Mouse (Mus musculus) lung, adult 2 months (tissue): ENCODE data around the gene Cacna2d4. TPM values are rescaled to one million over a fixed set of nuclear protein-coding genes. Genes with fewer than 3 reads are reported as not detected.

Experiments
- DNase-seq: peaks from one replicate; pipeline ENCODE4 v3.0.0; 2022
- H3K4me1 ChIP-seq: fragments of 200-500 bp; 2 replicates; pipeline ENCODE4 v1.6.1; 2011; ENCODE audit warnings: low read length; ENCODE audit not compliant: control insufficient read depth, insufficient read depth
- H3K4me3 ChIP-seq: fragments of 200-500 bp; replicated peaks from 2 replicates; pipeline ENCODE3; 2011; ENCODE audit warnings: low read depth, mild to moderate bottlenecking, control low read depth, low read length; ENCODE audit errors: extremely low read depth
- CTCF ChIP-seq: fragments of 200-500 bp; IDR thresholded peaks from 2 replicates; pipeline ENCODE4 v1.5.1; 2011; ENCODE audit warnings: mild to moderate bottlenecking, low read length, control low read depth; ENCODE audit not compliant: insufficient read depth
- POLR2A ChIP-seq: fragments of 200-500 bp; IDR thresholded peaks from 2 replicates; pipeline ENCODE4 v1.6.1; 2011; ENCODE audit warnings: low read depth, mild to moderate bottlenecking, control low read depth, low read length, borderline replicate concordance; ENCODE audit errors: extremely low read depth
- whole genome bisulfite sequencing: fragments of 180-500 bp; shearing (Covaris S2); methylation state at CpG from one replicate; pipeline ENCODE4 v1.1.7; 2018; 5-methylcytosine and 5-hydroxymethylcytosine counted together
- polyA plus RNA-seq: library from polyadenylated mRNA; depleted of rRNA; stranded (reverse); fragments of >200 nt; gene quantifications from 2 replicates; pipeline ENCODE4 v1.2.3, GENCODE M21; 2012

Gene Cacna2d4
- polyA plus RNA-seq, 1 experiment, result 4.0 TPM

DNA sequence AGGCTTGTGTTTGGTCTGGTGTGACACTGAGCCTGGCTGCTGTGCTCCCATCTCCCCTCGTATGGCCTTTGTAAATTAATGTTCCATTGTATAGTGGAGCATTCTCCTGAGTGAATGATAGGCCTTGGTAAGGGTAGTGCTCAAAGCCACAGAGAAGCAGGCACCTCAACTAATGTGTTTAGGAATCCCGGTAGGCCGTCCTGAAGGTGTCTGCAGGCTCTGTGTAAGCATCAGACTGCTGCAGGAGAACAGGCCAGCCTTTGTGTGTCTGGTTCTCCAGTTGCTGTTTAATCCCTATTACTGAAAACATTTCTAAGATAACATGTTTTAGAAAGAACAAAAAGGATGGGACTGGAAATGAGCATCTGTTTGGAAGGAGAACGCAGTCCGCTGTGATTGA, 17.7 kb upstream of the Cacna2d4 start:
- no peak for DNase-seq
- TF ChIP-seq POLR2A, result no peak
- TF ChIP-seq CTCF, result no peak
- WGBS, result 92% methylated on average over 5 of the region's 5 CpGs
- no peak overlapping the region for H3K4me3 ChIP-seq
- no peaks in the 10 kb centered on the region for H3K4me1 ChIP-seq

DNA sequence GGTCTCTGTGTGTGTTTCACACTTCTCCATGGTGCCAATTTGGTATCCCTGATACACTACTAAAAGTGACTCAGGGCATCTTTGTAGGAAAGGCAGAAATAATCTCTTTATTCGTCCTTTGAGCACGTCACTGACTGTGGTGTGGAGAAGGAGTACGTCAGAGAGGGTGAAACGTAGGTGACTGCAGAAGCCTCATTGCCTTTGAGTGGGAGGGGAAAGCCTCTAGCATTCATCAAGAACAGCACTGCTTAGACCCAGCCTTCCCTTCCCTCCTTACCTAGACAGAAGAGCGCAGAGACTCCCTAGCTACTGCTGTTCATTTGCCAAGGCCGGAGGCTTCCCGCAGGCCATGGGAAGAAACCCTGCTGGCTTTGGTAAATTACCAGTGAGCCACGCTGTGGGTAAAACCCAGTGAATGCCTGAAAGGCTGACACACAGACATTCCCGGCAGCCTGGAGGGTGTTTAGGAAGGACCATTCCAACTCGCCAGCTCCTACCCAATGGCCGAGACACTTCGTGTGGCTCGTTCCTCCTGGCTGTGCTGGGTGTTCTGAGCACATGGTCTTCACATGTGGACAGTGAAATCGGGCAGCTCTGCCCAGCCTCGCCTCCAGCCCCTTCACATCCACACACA, 17.0 kb upstream of the Cacna2d4 start:
- TF ChIP-seq POLR2A (no peak), CTCF (no peak)
- 82% methylated on average over 15 of the region's 15 CpGs for WGBS
- Histone ChIP-seq H3K4me1 (no peaks in the 10 kb centered on the region), H3K4me3 (no peak overlapping the region)
- no peak for DNase-seq

DNA sequence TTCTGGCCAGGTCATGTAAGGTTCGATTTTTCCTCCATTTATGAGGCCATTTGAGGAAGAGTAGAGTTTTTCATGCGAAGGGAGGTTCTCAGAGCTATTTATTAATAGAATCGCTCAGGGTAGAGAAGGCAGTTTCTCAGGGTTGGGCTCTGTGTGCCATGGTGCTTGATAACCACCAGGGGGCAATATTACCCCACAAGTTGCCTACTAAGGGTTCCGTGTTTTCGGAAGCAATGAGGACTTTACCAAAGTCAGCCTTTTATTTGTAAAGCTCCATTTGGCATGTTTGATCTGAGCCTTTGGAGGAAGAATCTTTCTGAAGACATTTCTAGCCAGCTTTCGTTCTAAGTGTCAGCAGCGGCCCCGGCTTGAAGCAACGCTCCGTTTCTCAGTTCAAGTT, 16.0 kb upstream of the Cacna2d4 start:
- Histone ChIP-seq H3K4me3 (no peak overlapping the region), H3K4me1 (no peaks in the 10 kb centered on the region)
- TF ChIP-seq POLR2A, result no peak
- peak; percentile 77 for TF ChIP-seq CTCF
- DNase-seq, result peak; percentile 34
- 38% methylated on average over 10 of the region's 10 CpGs for WGBS

- DNase-seq, result no peak
- H3K4me3 ChIP-seq, result no peak overlapping the region
- 63% methylated on average over 13 of the region's 13 CpGs for WGBS
- H3K4me1 ChIP-seq, result no peaks in the 10 kb centered on the region; the same call in 1 of the 2 replicates
- TF ChIP-seq CTCF, result no peak
- no peak for TF ChIP-seq POLR2A
Measured at GRCm38 (mm10) chr6:119224451-119225195, 11.7 kb upstream of the Cacna2d4 start.

GRCm38 (mm10) chr6:119225226-119225625, 11.1 kb upstream of the Cacna2d4 start:
- WGBS, result 80% methylated on average over 12 of the region's 12 CpGs
- Histone ChIP-seq H3K4me3 (no peak overlapping the region), H3K4me1 (no peaks in the 10 kb centered on the region; the same call in 1 of the 2 replicates)
- TF ChIP-seq POLR2A (no peak), CTCF (no peak)
- DNase-seq, result no peak

GRCm38 (mm10) chr6:119225731-119226130, 10.6 kb upstream of the Cacna2d4 start:
- DNase-seq, result no peak
- Histone ChIP-seq H3K4me1 (no peaks in the 10 kb centered on the region; the same call in 1 of the 2 replicates), H3K4me3 (no peak overlapping the region)
- TF ChIP-seq CTCF (no peak), POLR2A (no peak)
- 92% methylated on average over 6 of the region's 6 CpGs for WGBS

- Histone ChIP-seq H3K4me1 (no peaks in the 10 kb centered on the region; the same call in 1 of the 2 replicates), H3K4me3 (no peak overlapping the region)
- TF ChIP-seq CTCF (no peak), POLR2A (no peak)
- WGBS, result 89% methylated on average over 8 of the region's 8 CpGs
- no peak for DNase-seq
Measured at GRCm38 (mm10) chr6:119227001-119227400, 9.3 kb upstream of the Cacna2d4 start.

DNA sequence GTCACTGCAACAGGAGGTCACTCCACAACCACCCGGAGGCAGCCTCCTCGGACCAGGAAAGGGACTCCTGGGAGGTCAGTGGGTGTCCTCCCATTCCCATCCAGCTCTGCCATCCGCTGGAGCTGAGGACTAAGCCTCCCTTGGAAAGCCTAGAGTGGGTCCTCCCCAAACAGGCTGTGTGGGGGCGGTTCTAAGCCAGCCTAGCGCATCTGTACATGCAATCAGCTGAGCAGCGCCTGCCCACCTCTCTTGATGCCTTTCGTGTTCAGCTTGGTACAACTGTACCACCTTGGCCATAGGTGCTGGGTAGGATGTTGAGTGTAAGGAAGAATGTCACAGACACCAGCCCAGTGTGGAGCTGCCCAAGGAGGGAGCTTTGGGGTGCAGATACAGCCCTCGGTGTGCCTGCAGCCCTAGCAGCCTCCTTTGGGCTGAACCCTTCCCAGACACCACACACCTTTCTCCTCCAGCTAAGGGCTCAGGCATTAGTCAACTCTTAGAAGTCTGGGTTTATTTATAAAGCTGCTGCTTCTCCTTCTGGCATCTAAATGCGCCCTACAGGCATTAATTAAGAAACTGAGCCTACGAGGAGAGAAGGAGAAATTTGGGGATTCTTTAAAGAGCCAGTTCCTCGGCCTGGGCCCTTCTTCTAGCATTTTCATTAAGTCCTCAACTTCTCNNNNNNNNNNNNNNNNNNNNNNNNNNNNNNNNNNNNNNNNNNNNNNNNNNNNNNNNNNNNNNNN, 7.3 kb upstream of the Cacna2d4 start:
- Histone ChIP-seq H3K4me3 (no peak overlapping the region), H3K4me1 (no peaks in the 10 kb centered on the region; the same call in 1 of the 2 replicates)
- TF ChIP-seq CTCF (no peak), POLR2A (no peak)
- no peak for DNase-seq
- WGBS, result 78% methylated on average over 11 of the region's 11 CpGs

DNA sequence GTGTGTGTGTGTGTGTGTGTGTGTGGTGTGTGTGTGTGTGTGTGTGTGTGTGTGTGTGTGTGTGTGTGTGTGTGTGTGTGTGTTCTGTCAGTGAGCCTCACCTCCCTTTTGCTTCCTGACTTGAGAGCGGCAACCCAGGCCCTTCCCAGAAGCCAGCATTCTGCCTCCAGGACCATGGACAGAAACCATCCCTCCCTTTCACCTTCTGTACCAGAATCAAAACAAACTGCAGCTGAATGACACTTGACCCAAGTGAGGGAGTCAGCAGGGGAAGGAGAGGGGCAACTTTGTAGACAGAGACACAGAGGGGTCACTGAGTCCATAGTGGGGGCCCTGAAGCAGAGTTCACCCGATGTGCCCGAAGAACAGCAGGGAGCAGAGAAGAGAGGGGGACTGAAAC, 3.3 kb upstream of the Cacna2d4 start:
- H3K4me3 ChIP-seq, result no peak overlapping the region
- WGBS, result 36% methylated on average over 3 of the region's 3 CpGs
- no peak for DNase-seq
- no peaks in the 10 kb centered on the region; the same call in 1 of the 2 replicates for H3K4me1 ChIP-seq
- TF ChIP-seq POLR2A (no peak), CTCF (no peak)
